Mouse (Mus musculus) bone marrow, adult 2 months (tissue): ENCODE results near the gene Cx3cl1.

Source experiments
- CTCF ChIP-seq: fragments of 200-500 bp; IDR thresholded peaks from 2 replicates; pipeline ENCODE4 v1.5.1; 2011; ENCODE audit warnings: low read length, control low read depth; ENCODE audit not compliant: control insufficient read depth, insufficient read depth
- POLR2A ChIP-seq: fragments of 200-500 bp; IDR thresholded peaks from 2 replicates; pipeline ENCODE4 v1.6.1; 2011; ENCODE audit warnings: low read depth, mild to moderate bottlenecking, control low read depth, low read length, borderline replicate concordance; ENCODE audit not compliant: control insufficient read depth

- TF ChIP-seq CTCF, result no peak
- TF ChIP-seq POLR2A, result no peak
Observed at GRCm38 (mm10) chr8:94748363-94748762, 23.4 kb upstream of the Cx3cl1 start.
